Mouse (Mus musculus): ENCODE measurements around the gene Olfr648. TPM values are rescaled to one million over a fixed set of nuclear protein-coding genes. Genes with fewer than 3 reads are reported as not detected.

The Olfr648 gene
- 0.07 and 0.09 TPM in 2 replicates for polyA plus RNA-seq (2012; rRNA removed)

- Histone ChIP-seq H3K4me1 (ENCODE audit: control insufficient read depth, insufficient read depth, low read length) (no peaks in the 10 kb centered on the region), H3K36me3 (ENCODE audit: control insufficient read depth, insufficient read depth, low read length) (no peaks in the 10 kb centered on the region), H3K27me3 (ENCODE audit: control insufficient read depth, insufficient read depth, low read length) (no peaks in the 10 kb centered on the region), H3K4me3 (ENCODE audit: control insufficient read depth, low read depth, low read length) (no peak within 1 kb of the TSS), H3K27ac (ENCODE audit: control insufficient read depth, insufficient read depth, low read depth, low read length) (no peak within 1 kb of the TSS)
- TF ChIP-seq POLR2A (IDR thresholded peaks at IDR 0.05; ENCODE audit: control insufficient read depth, low read depth, low read length) (no peak), CTCF (IDR thresholded peaks at IDR 0.05; ENCODE audit: control insufficient read depth, insufficient read depth, insufficient replicate concordance, low read depth, low read length) (no peak)
Observed at GRCm38 (mm10) chr7:104183292-104183691, at the start of gene Olfr648. Gene Olfr648, minus strand, starts transcription at chr7:104183392.

DNA sequence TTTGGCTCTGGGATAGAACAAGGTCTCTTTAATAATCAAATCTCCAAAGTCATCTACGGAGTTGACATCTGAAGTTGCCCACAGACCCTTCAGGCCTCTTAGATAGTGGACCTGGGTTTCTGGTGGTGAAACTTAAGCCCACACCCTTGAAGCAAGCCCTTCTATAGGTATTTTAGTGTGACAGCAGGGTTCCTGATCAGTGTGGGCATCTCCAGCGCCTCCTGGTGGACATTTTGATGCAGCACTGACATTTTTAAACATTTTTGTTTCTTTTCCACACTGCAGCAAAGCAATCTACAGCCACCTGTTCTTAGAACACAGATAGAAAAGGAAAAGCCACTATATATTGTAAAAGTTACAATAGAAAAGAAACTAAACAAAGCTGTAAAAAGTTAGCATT is 48.0 kb upstream of the Olfr648 start:
- Histone ChIP-seq H3K36me3 (ENCODE audit: control insufficient read depth, insufficient read depth, low read length) (no peaks in the 10 kb centered on the region), H3K27ac (ENCODE audit: control insufficient read depth, insufficient read depth, low read depth, low read length) (no peak overlapping the region), H3K4me3 (ENCODE audit: control insufficient read depth, low read depth, low read length) (no peak overlapping the region), H3K27me3 (ENCODE audit: control insufficient read depth, insufficient read depth, low read length) (no peaks in the 10 kb centered on the region), H3K4me1 (ENCODE audit: control insufficient read depth, insufficient read depth, low read length) (no peaks in the 10 kb centered on the region)
- no peak for TF ChIP-seq POLR2A (IDR thresholded peaks at IDR 0.05; ENCODE audit: control insufficient read depth, low read depth, low read length)
- peak; percentile 53; the same call in 1 of the 2 replicates for TF ChIP-seq CTCF (IDR thresholded peaks at IDR 0.05; ENCODE audit: control insufficient read depth, insufficient read depth, insufficient replicate concordance, low read depth, low read length)

- no peaks in the 10 kb centered on the region; the same call in 1 of the 2 replicates for H3K4me1 ChIP-seq (ENCODE audit: control insufficient read depth, insufficient read depth, low read length)
- no peaks in the 10 kb centered on the region for H3K27me3 ChIP-seq (ENCODE audit: control insufficient read depth, insufficient read depth, low read length)
- peak within 1 kb of the TSS; percentile 88 for H3K4me3 ChIP-seq (ENCODE audit: control insufficient read depth, low read depth, low read length)
- no peaks in the 10 kb centered on the region for H3K36me3 ChIP-seq (ENCODE audit: control insufficient read depth, insufficient read depth, low read length)
- peak within 1 kb of the TSS; percentile 65; the same call in 1 of the 2 replicates for H3K27ac ChIP-seq (ENCODE audit: control insufficient read depth, insufficient read depth, low read depth, low read length)
- TF ChIP-seq CTCF (IDR thresholded peaks at IDR 0.05; ENCODE audit: control insufficient read depth, insufficient read depth, insufficient replicate concordance, low read depth, low read length), result no peak
- peak; percentile 53; the same call in 1 of the 2 replicates for TF ChIP-seq POLR2A (IDR thresholded peaks at IDR 0.05; ENCODE audit: control insufficient read depth, low read depth, low read length)
Observed at GRCm38 (mm10) chr7:104218701-104219569, 35.7 kb upstream of the Olfr648 start, which contains the start of gene Trim6. Gene Trim6, plus strand, starts transcription at chr7:104218793.

DNA sequence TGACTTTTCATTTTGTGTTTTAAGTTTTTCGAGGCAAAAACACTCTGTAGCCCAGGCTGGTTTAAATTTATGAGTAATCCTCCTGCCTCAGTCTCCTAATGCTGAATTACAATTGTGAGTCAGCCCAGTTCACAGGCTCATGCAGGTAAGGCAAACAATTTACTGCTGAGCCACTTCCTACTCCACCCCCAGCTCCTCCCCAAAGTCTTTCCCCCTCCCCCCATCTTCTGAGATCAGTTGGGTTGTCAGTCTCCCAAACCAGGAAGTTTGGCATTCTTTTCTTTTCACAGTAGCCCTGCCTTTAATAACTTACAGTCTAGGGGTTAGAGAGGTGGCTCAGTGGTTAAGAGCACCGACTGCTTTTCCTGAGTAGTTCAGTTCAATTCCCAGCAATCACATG is 34.7 kb upstream of the Olfr648 start:
- TF ChIP-seq CTCF (IDR thresholded peaks at IDR 0.05; ENCODE audit: control insufficient read depth, insufficient read depth, insufficient replicate concordance, low read depth, low read length), result no peak
- TF ChIP-seq POLR2A (IDR thresholded peaks at IDR 0.05; ENCODE audit: control insufficient read depth, low read depth, low read length), result no peak
- H3K4me3 ChIP-seq (ENCODE audit: control insufficient read depth, low read depth, low read length), result no peak overlapping the region
- H3K4me1 ChIP-seq (ENCODE audit: control insufficient read depth, insufficient read depth, low read length), result no peaks in the 10 kb centered on the region; the same call in 1 of the 2 replicates
- no peaks in the 10 kb centered on the region for H3K27me3 ChIP-seq (ENCODE audit: control insufficient read depth, insufficient read depth, low read length)
- H3K27ac ChIP-seq (ENCODE audit: control insufficient read depth, insufficient read depth, low read depth, low read length), result no peak overlapping the region
- no peaks in the 10 kb centered on the region for H3K36me3 ChIP-seq (ENCODE audit: control insufficient read depth, insufficient read depth, low read length)

- no peaks in the 10 kb centered on the region; the same call in 1 of the 2 replicates for H3K4me1 ChIP-seq (ENCODE audit: control insufficient read depth, insufficient read depth, low read length)
- H3K36me3 ChIP-seq (ENCODE audit: control insufficient read depth, insufficient read depth, low read length), result no peaks in the 10 kb centered on the region
- no peaks in the 10 kb centered on the region for H3K27me3 ChIP-seq (ENCODE audit: control insufficient read depth, insufficient read depth, low read length)
- TF ChIP-seq CTCF (IDR thresholded peaks at IDR 0.05; ENCODE audit: control insufficient read depth, insufficient read depth, insufficient replicate concordance, low read depth, low read length), result no peak
- TF ChIP-seq POLR2A (IDR thresholded peaks at IDR 0.05; ENCODE audit: control insufficient read depth, low read depth, low read length), result no peak
- no peak overlapping the region for H3K4me3 ChIP-seq (ENCODE audit: control insufficient read depth, low read depth, low read length)
- H3K27ac ChIP-seq (ENCODE audit: control insufficient read depth, insufficient read depth, low read depth, low read length), result no peak overlapping the region
Observed at GRCm38 (mm10) chr7:104216011-104216535, 32.9 kb upstream of the Olfr648 start.

DNA sequence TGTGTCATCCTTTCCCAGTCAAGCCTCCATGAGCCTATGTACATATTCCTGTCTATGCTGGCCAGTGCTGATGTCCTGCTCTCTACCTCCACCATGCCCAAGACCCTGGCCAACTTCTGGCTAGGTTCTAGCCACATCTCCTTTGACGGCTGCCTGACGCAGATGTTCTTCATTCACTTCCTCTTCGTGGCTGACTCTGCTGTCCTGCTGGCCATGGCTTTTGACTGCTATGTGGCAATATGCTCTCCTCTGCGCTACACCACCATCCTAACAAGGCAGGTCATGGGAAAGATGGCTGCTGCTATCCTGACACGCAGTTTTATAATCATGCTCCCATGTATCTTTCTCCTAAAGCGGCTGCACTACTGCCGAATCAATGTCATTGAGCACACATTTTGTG is 23.0 kb upstream of the Olfr648 start:
- Histone ChIP-seq H3K27me3 (ENCODE audit: control insufficient read depth, insufficient read depth, low read length) (no peaks in the 10 kb centered on the region), H3K4me1 (ENCODE audit: control insufficient read depth, insufficient read depth, low read length) (no peaks in the 10 kb centered on the region), H3K4me3 (ENCODE audit: control insufficient read depth, low read depth, low read length) (no peak overlapping the region), H3K36me3 (ENCODE audit: control insufficient read depth, insufficient read depth, low read length) (no peaks in the 10 kb centered on the region), H3K27ac (ENCODE audit: control insufficient read depth, insufficient read depth, low read depth, low read length) (no peak overlapping the region)
- TF ChIP-seq POLR2A (IDR thresholded peaks at IDR 0.05; ENCODE audit: control insufficient read depth, low read depth, low read length), result no peak
- no peak for TF ChIP-seq CTCF (IDR thresholded peaks at IDR 0.05; ENCODE audit: control insufficient read depth, insufficient read depth, insufficient replicate concordance, low read depth, low read length)

- no peak overlapping the region for H3K4me3 ChIP-seq (ENCODE audit: control insufficient read depth, low read depth, low read length)
- H3K36me3 ChIP-seq (ENCODE audit: control insufficient read depth, insufficient read depth, low read length), result no peaks in the 10 kb centered on the region
- no peaks in the 10 kb centered on the region for H3K27me3 ChIP-seq (ENCODE audit: control insufficient read depth, insufficient read depth, low read length)
- no peak overlapping the region for H3K27ac ChIP-seq (ENCODE audit: control insufficient read depth, insufficient read depth, low read depth, low read length)
- TF ChIP-seq CTCF (IDR thresholded peaks at IDR 0.05; ENCODE audit: control insufficient read depth, insufficient read depth, insufficient replicate concordance, low read depth, low read length) (peak; percentile 88; the same call in 1 of the 2 replicates), POLR2A (IDR thresholded peaks at IDR 0.05; ENCODE audit: control insufficient read depth, low read depth, low read length) (no peak)
- H3K4me1 ChIP-seq (ENCODE audit: control insufficient read depth, insufficient read depth, low read length), result no peaks in the 10 kb centered on the region
Observed at GRCm38 (mm10) chr7:104199822-104200221, 16.6 kb upstream of the Olfr648 start.

Data from testis, adult 2 months (tissue).